Comparison of ENCODE assay signal across 13 mouse cellular contexts in the genomic region with DNA sequence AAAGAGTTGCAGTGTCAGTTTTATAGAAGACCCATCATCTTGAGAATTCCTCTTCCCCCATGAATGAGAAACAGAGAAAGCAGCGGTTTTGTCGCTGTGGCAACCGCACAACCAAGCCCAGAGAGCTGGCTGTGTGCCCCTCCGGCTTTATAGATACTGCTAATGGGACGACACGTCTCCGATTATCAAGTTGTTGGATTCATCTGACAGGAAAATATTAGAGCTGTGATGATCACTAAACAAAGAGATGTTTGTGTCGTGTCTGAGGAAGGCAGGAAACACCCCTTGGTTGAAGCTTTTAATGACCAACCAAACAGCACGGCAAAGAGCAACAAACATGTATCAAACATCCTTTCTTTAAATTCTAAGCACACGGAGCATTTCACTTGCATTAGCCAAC. TPM values are rescaled to one million over a fixed set of nuclear protein-coding genes. Genes with fewer than 3 reads are reported as not detected.
DNase-seq lines count a peak whose midpoint lies in the region; ATAC-seq and TF ChIP-seq lines count a peak whose summit lies in the region.
"Had no signal": no experiment of that assay in that cellular context is flagged by ENCODE, and none has a peak within 500 bp of the region (broad histone marks: within the 10 kb centered on the region; RNA-seq: fewer than 3 reads in every experiment).

No protein-coding gene starts in this region.

- H3K4me3 ChIP-seq in cerebellum, adult 2 months (replicated peaks; ENCODE audit: insufficient read depth, low read depth, low read length): no peak overlapping the region
- no peak overlapping the region for H3K4me3 ChIP-seq in lung, embryonic 16.5 days (ENCODE audit: low read length)
- H3K4me3 ChIP-seq in midbrain, embryonic 11.5 days (ENCODE audit: low read depth, low read length): no peak overlapping the region
- no peak overlapping the region for H3K4me3 ChIP-seq in kidney, embryonic 16.5 days (ENCODE audit: low read length)

- no peak for ATAC-seq in lung, embryonic 16.5 days (ENCODE audit: low read depth)
- no peak for ATAC-seq in midbrain, embryonic 11.5 days (ENCODE audit: low FRiP score)
- ATAC-seq in kidney, embryonic 16.5 days (ENCODE audit: low FRiP score, low TSS enrichment): no peak
- ATAC-seq: liver, postnatal 0 days had no signal

- no peaks in the 10 kb centered on the region for H3K36me3 ChIP-seq in lung, embryonic 16.5 days (ENCODE audit: control insufficient read depth, insufficient read depth, low read length)
- H3K36me3 ChIP-seq in midbrain, embryonic 11.5 days (ENCODE audit: control insufficient read depth, insufficient read depth, low read length): no peaks in the 10 kb centered on the region
- H3K36me3 ChIP-seq in kidney, embryonic 16.5 days (ENCODE audit: insufficient read depth, low read length): no peaks in the 10 kb centered on the region

- WGBS in cerebellum, adult 2 months: 6% methylated on average over 10 of the region's 10 CpGs
- 32% methylated on average over 10 of the region's 10 CpGs for WGBS in lung, embryonic 16.5 days
- WGBS in midbrain, embryonic 11.5 days: 34% methylated on average over 10 of the region's 10 CpGs
- 60% methylated on average over 10 of the region's 10 CpGs for WGBS in kidney, embryonic 16.5 days

- H3K9me3 ChIP-seq in lung, embryonic 16.5 days (ENCODE audit: control insufficient read depth, low read length): no peaks in the 10 kb centered on the region
- no peaks in the 10 kb centered on the region for H3K9me3 ChIP-seq in midbrain, embryonic 11.5 days (ENCODE audit: control insufficient read depth, low read length)
- no peaks in the 10 kb centered on the region for H3K9me3 ChIP-seq in kidney, embryonic 16.5 days (ENCODE audit: low read length)

- no peaks in the 10 kb centered on the region for H3K27me3 ChIP-seq in cerebellum, adult 2 months (ENCODE audit: control insufficient read depth, insufficient read depth, low read length)
- no peaks in the 10 kb centered on the region for H3K27me3 ChIP-seq in lung, embryonic 16.5 days (ENCODE audit: control insufficient read depth, insufficient read depth, low read depth, low read length)
- H3K27me3 ChIP-seq in midbrain, embryonic 11.5 days (ENCODE audit: control insufficient read depth, insufficient read depth, low read length): no peaks in the 10 kb centered on the region
- H3K27me3 ChIP-seq in kidney, embryonic 16.5 days (ENCODE audit: insufficient read depth, low read length): no peaks in the 10 kb centered on the region

- 0 out of 2 replicates have a peak overlapping the region, but pooled peaks have one; percentile 13 for H3K9ac ChIP-seq in lung, embryonic 16.5 days (ENCODE audit: low read length)
- 0 out of 2 replicates have a peak overlapping the region, but pooled peaks have one; percentile 40 for H3K9ac ChIP-seq in midbrain, embryonic 11.5 days (ENCODE audit: low read length)
- no peak overlapping the region for H3K9ac ChIP-seq in kidney, embryonic 16.5 days (replicated peaks; ENCODE audit: low read length)
- H3K9ac ChIP-seq: liver, postnatal 0 days had no signal

- H3K4me1 ChIP-seq in cerebellum, adult 2 months (ENCODE audit: control insufficient read depth, insufficient read depth, low read length): no peaks in the 10 kb centered on the region
- no peaks in the 10 kb centered on the region for H3K4me1 ChIP-seq in lung, embryonic 16.5 days (replicated peaks; ENCODE audit: control insufficient read depth, insufficient read depth, low read length)
- peaks cover 14% of the 10 kb centered on the region for H3K4me1 ChIP-seq in midbrain, embryonic 11.5 days (ENCODE audit: control insufficient read depth, insufficient read depth, low read length)
- H3K4me1 ChIP-seq in kidney, embryonic 16.5 days (ENCODE audit: insufficient read depth, low read length): no peaks in the 10 kb centered on the region

- no peak overlapping the region for H3K27ac ChIP-seq in cerebellum, adult 2 months (ENCODE audit: insufficient read depth, low read length)
- no peak overlapping the region for H3K27ac ChIP-seq in lung, embryonic 16.5 days (ENCODE audit: low read length)
- H3K27ac ChIP-seq in midbrain, embryonic 11.5 days (ENCODE audit: low read depth, low read length): 0 out of 2 replicates have a peak overlapping the region, but pooled peaks have one; percentile 6
- no peak overlapping the region for H3K27ac ChIP-seq in kidney, embryonic 16.5 days (ENCODE audit: low read length)

- no peak for TF ChIP-seq POLR2A in cerebellum, adult 2 months (IDR thresholded peaks at IDR 0.05; ENCODE audit: borderline replicate concordance, insufficient read depth, low read length)

- peak; percentile 57 to 73 for DNase-seq in cerebellum, postnatal 10 days
- DNase-seq in cerebellum, adult 2 months: no peak
- DNase-seq in lung, postnatal 10 days: no peak
- DNase-seq in midbrain, embryonic 11.5 days (ENCODE audit: low spot score, missing footprints): peak; percentile 90
- peak; percentile 61 for DNase-seq in right cerebral cortex, postnatal 4 days
- DNase-seq in yolk sac, embryonic 10.5 days (ENCODE audit: low spot score): no peak
- DNase-seq: adrenal gland, postnatal 10 days; liver, postnatal 0 days had no signal

- TF ChIP-seq CTCF in cerebellum, adult 2 months (IDR thresholded peaks at IDR 0.05; ENCODE audit: borderline replicate concordance, insufficient read depth, low read depth, low read length): no peak

- H3K4me2 ChIP-seq in lung, embryonic 16.5 days (ENCODE audit: low read depth, low read length): peak overlapping the region; percentile 15; the same call in 1 of the 2 replicates
- H3K4me2 ChIP-seq in midbrain, embryonic 11.5 days: peak overlapping the region; percentile 19; the same call in 1 of the 2 replicates
- no peak overlapping the region for H3K4me2 ChIP-seq in kidney, embryonic 16.5 days (replicated peaks; ENCODE audit: low read depth, low read length)

RNA-seq across cellular contexts. Expression of a gene that starts 17.0 kb away (rescaled TPM):
- not detected in 2 replicates for polyA plus RNA-seq in cerebellum, adult 2 months (2012; rRNA removed)
- polyA plus RNA-seq in lung, embryonic 16.5 days (2015; fragmentation: Nextera tagmentation; extraction: Ambion mirVana): not detected in 2 replicates
- polyA plus RNA-seq in midbrain, embryonic 11.5 days (2014; fragmentation: Nextera tagmentation; extraction: Ambion mirVana): not detected in 2 replicates
- polyA plus RNA-seq in kidney, embryonic 16.5 days (2015; fragmentation: Nextera tagmentation; extraction: Ambion mirVana): not detected in 2 replicates
- polyA plus RNA-seq: frontal cortex, adult 2 months; heart, postnatal 0 days; large intestine, adult 2 months; liver, postnatal 0 days had no signal

Comparison
In these comparisons a context has a peak if more than half of its experiments do, and no peak if none do; other contexts are left out.
1. DNase-seq: peak in cerebellum, postnatal 10 days (2 of 2), midbrain, embryonic 11.5 days (single experiment) and right cerebral cortex, postnatal 4 days (single experiment); none in cerebellum, adult 2 months (0 of 2), lung, postnatal 10 days (single experiment) and yolk sac, embryonic 10.5 days (single experiment).